Mouse (Mus musculus): ENCODE data around the gene Gm20388. TPM values are rescaled to one million over a fixed set of nuclear protein-coding genes. Genes with fewer than 3 reads are reported as not detected.

Gm20388 gene
- polyA plus RNA-seq, 1 experiment from 2014 or later: not detected

- no peak for TF ChIP-seq EP300 (optimal IDR thresholded peaks at IDR 0.05)
- TF ChIP-seq CTCF (IDR thresholded peaks at IDR 0.05; ENCODE audit: low read depth): no peak
- ATAC-seq (ENCODE audit: low FRiP score, low TSS enrichment) (no peak), DNase-seq (ENCODE audit: low spot score) (no peak)
- Histone ChIP-seq H3K27me3 (ENCODE audit: control insufficient read depth, insufficient read depth, low read length) (no peaks in the 10 kb centered on the region), H3K4me3 (ENCODE audit: low read depth, low read length) (no peak overlapping the region), H3K36me3 (ENCODE audit: control insufficient read depth, insufficient read depth, low read length) (no peaks in the 10 kb centered on the region), H3K9me3 (ENCODE audit: control insufficient read depth, low read length) (no peaks in the 10 kb centered on the region), H3K27ac (replicated peaks) (no peak overlapping the region), H3K9ac (ENCODE audit: low read length) (no peak overlapping the region), H3K4me2 (replicated peaks; ENCODE audit: low read depth) (no peak overlapping the region), H3K4me1 (replicated peaks; ENCODE audit: control insufficient read depth, insufficient read depth) (0 out of 2 replicates have a peak, but pooled peaks cover 3% of the 10 kb centered on the region)
- WGBS: 79% methylated on average over 4 of the region's 4 CpGs
These were observed 401.8 kb downstream of the Gm20388 start for GRCm38 (mm10) chr8:120312452-120312851.

- H3K4me3 ChIP-seq (ENCODE audit: low read depth, low read length): no peak overlapping the region
- no peak for TF ChIP-seq CTCF (IDR thresholded peaks at IDR 0.05; ENCODE audit: low read depth)
- no peak for TF ChIP-seq EP300 (optimal IDR thresholded peaks at IDR 0.05)
- DNase-seq (ENCODE audit: low spot score) (no peak), ATAC-seq (ENCODE audit: low FRiP score, low TSS enrichment) (no peak)
- no peak overlapping the region for H3K4me2 ChIP-seq (replicated peaks; ENCODE audit: low read depth)
- H3K4me1 ChIP-seq (replicated peaks; ENCODE audit: control insufficient read depth, insufficient read depth): no peaks in the 10 kb centered on the region
- no peak overlapping the region for H3K27ac ChIP-seq (replicated peaks)
- no peaks in the 10 kb centered on the region for H3K36me3 ChIP-seq (ENCODE audit: control insufficient read depth, insufficient read depth, low read length)
- no peaks in the 10 kb centered on the region for H3K27me3 ChIP-seq (ENCODE audit: control insufficient read depth, insufficient read depth, low read length)
- no peak overlapping the region for H3K9ac ChIP-seq (ENCODE audit: low read length)
- WGBS: 75% methylated on average over 3 of the region's 3 CpGs
- no peaks in the 10 kb centered on the region for H3K9me3 ChIP-seq (ENCODE audit: control insufficient read depth, low read length)
These were observed 403.0 kb downstream of the Gm20388 start for GRCm38 (mm10) chr8:120313674-120314073.

GRCm38 (mm10) chr8:120314932-120315331 lies 404.3 kb downstream of the Gm20388 start:
- no peak overlapping the region for H3K27ac ChIP-seq (replicated peaks)
- H3K4me3 ChIP-seq (ENCODE audit: low read depth, low read length): no peak overlapping the region
- H3K9ac ChIP-seq (ENCODE audit: low read length): no peak overlapping the region
- ATAC-seq (ENCODE audit: low FRiP score, low TSS enrichment) (no peak), DNase-seq (ENCODE audit: low spot score) (no peak)
- no peaks in the 10 kb centered on the region for H3K36me3 ChIP-seq (ENCODE audit: control insufficient read depth, insufficient read depth, low read length)
- no peaks in the 10 kb centered on the region for H3K4me1 ChIP-seq (replicated peaks; ENCODE audit: control insufficient read depth, insufficient read depth)
- H3K27me3 ChIP-seq (ENCODE audit: control insufficient read depth, insufficient read depth, low read length): no peaks in the 10 kb centered on the region
- no peaks in the 10 kb centered on the region for H3K9me3 ChIP-seq (ENCODE audit: control insufficient read depth, low read length)
- WGBS: 81% methylated on average over 5 of the region's 5 CpGs
- TF ChIP-seq CTCF (IDR thresholded peaks at IDR 0.05; ENCODE audit: low read depth) (no peak), EP300 (optimal IDR thresholded peaks at IDR 0.05) (no peak)
- H3K4me2 ChIP-seq (replicated peaks; ENCODE audit: low read depth): no peak overlapping the region

GRCm38 (mm10) chr8:120315644-120316043 lies 405.0 kb downstream of the Gm20388 start:
- H3K9ac ChIP-seq (ENCODE audit: low read length): no peak overlapping the region
- no peak for DNase-seq (ENCODE audit: low spot score)
- no peak for ATAC-seq (ENCODE audit: low FRiP score, low TSS enrichment)
- H3K4me1 ChIP-seq (replicated peaks; ENCODE audit: control insufficient read depth, insufficient read depth): no peaks in the 10 kb centered on the region
- no peaks in the 10 kb centered on the region for H3K9me3 ChIP-seq (ENCODE audit: control insufficient read depth, low read length)
- 83% methylated on average over 4 of the region's 4 CpGs for WGBS
- no peaks in the 10 kb centered on the region for H3K36me3 ChIP-seq (ENCODE audit: control insufficient read depth, insufficient read depth, low read length)
- H3K27ac ChIP-seq (replicated peaks): no peak overlapping the region
- H3K27me3 ChIP-seq (ENCODE audit: control insufficient read depth, insufficient read depth, low read length): no peaks in the 10 kb centered on the region
- TF ChIP-seq CTCF (IDR thresholded peaks at IDR 0.05; ENCODE audit: low read depth) (peak; percentile 57), EP300 (optimal IDR thresholded peaks at IDR 0.05) (no peak)
- no peak overlapping the region for H3K4me3 ChIP-seq (ENCODE audit: low read depth, low read length)
- no peak overlapping the region for H3K4me2 ChIP-seq (replicated peaks; ENCODE audit: low read depth)

GRCm38 (mm10) chr8:120316707-120317106 lies 406.1 kb downstream of the Gm20388 start:
- Histone ChIP-seq H3K27me3 (ENCODE audit: control insufficient read depth, insufficient read depth, low read length) (no peaks in the 10 kb centered on the region), H3K4me3 (ENCODE audit: low read depth, low read length) (no peak overlapping the region), H3K4me1 (replicated peaks; ENCODE audit: control insufficient read depth, insufficient read depth) (no peaks in the 10 kb centered on the region), H3K9me3 (ENCODE audit: control insufficient read depth, low read length) (no peaks in the 10 kb centered on the region), H3K9ac (ENCODE audit: low read length) (no peak overlapping the region), H3K4me2 (replicated peaks; ENCODE audit: low read depth) (no peak overlapping the region), H3K36me3 (ENCODE audit: control insufficient read depth, insufficient read depth, low read length) (no peaks in the 10 kb centered on the region), H3K27ac (replicated peaks) (no peak overlapping the region)
- DNase-seq (ENCODE audit: low spot score): no peak
- no peak for TF ChIP-seq CTCF (IDR thresholded peaks at IDR 0.05; ENCODE audit: low read depth)
- no peak for TF ChIP-seq EP300 (optimal IDR thresholded peaks at IDR 0.05)
- WGBS: 82% methylated on average over 7 of the region's 7 CpGs
- no peak for ATAC-seq (ENCODE audit: low FRiP score, low TSS enrichment)

GRCm38 (mm10) chr8:120317118-120317824 lies 406.6 kb downstream of the Gm20388 start:
- DNase-seq (ENCODE audit: low spot score) (no peak), ATAC-seq (ENCODE audit: low FRiP score, low TSS enrichment) (no peak)
- no peak overlapping the region for H3K4me2 ChIP-seq (replicated peaks; ENCODE audit: low read depth)
- TF ChIP-seq EP300 (optimal IDR thresholded peaks at IDR 0.05) (no peak), CTCF (IDR thresholded peaks at IDR 0.05; ENCODE audit: low read depth) (no peak)
- H3K36me3 ChIP-seq (ENCODE audit: control insufficient read depth, insufficient read depth, low read length): no peaks in the 10 kb centered on the region
- H3K4me1 ChIP-seq (replicated peaks; ENCODE audit: control insufficient read depth, insufficient read depth): no peaks in the 10 kb centered on the region
- WGBS: 86% methylated on average over 21 of the region's 21 CpGs
- no peaks in the 10 kb centered on the region for H3K9me3 ChIP-seq (ENCODE audit: control insufficient read depth, low read length)
- H3K27me3 ChIP-seq (ENCODE audit: control insufficient read depth, insufficient read depth, low read length): no peaks in the 10 kb centered on the region
- H3K27ac ChIP-seq (replicated peaks): no peak overlapping the region
- no peak overlapping the region for H3K9ac ChIP-seq (ENCODE audit: low read length)
- no peak overlapping the region for H3K4me3 ChIP-seq (ENCODE audit: low read depth, low read length)
